Mouse (Mus musculus) A20 (cell line): ENCODE measurements around the gene Vmn1r2.
"Not testable (repeated sequence)": the region's sequence is repeated elsewhere in the genome, so short reads cannot be mapped to it uniquely, and the experiment has no call there.

Experiments
- DNase-seq: peaks from one replicate; pipeline ENCODE4 v3.0.0-alpha.2; 2011; ENCODE audit warnings: low read depth, low spot score

The Vmn1r2 gene

GRCm38 (mm10) chr4:3167020-3167419, at the start of gene Vmn1r2:
TSS of gene Vmn1r2 (plus strand) at chr4:3167320.
- not testable (repeated sequence) for DNase-seq

GRCm38 (mm10) chr4:3147926-3148325, 19.2 kb upstream of the Vmn1r2 start:
- not testable (repeated sequence) for DNase-seq

- DNase-seq, result not testable (repeated sequence)
Observed at GRCm38 (mm10) chr4:3153320-3153719, 13.8 kb upstream of the Vmn1r2 start.

- not testable (repeated sequence) for DNase-seq
Observed at GRCm38 (mm10) chr4:3164429-3164828, 2.7 kb upstream of the Vmn1r2 start.

GRCm38 (mm10) chr4:3165046-3165445, 2.1 kb upstream of the Vmn1r2 start:
- DNase-seq, result no peak

- DNase-seq, result not testable (repeated sequence)
Observed at GRCm38 (mm10) chr4:3174586-3174985, 7.5 kb downstream of the Vmn1r2 start.

GRCm38 (mm10) chr4:3175756-3176155, 8.6 kb downstream of the Vmn1r2 start:
- not testable (repeated sequence) for DNase-seq

GRCm38 (mm10) chr4:3176195-3176594, 9.1 kb downstream of the Vmn1r2 start:
- DNase-seq, result not testable (repeated sequence)

- DNase-seq, result not testable (repeated sequence)
Observed at GRCm38 (mm10) chr4:3176746-3177490, 9.8 kb downstream of the Vmn1r2 start.

- not testable (repeated sequence) for DNase-seq
Observed at GRCm38 (mm10) chr4:3185258-3185657, 18.1 kb downstream of the Vmn1r2 start, which contains the start of gene Vmn1r3. TSS of gene Vmn1r3 (minus strand) at chr4:3185358.

GRCm38 (mm10) chr4:3209643-3210217, 42.6 kb downstream of the Vmn1r2 start:
- DNase-seq, result not testable (repeated sequence)

- DNase-seq, result not testable (repeated sequence)
Observed at GRCm38 (mm10) chr4:3213349-3213748, 46.2 kb downstream of the Vmn1r2 start.

- not testable (repeated sequence) for DNase-seq
Observed at GRCm38 (mm10) chr4:3216382-3216781, 49.3 kb downstream of the Vmn1r2 start.
